Mouse (Mus musculus) heart, embryonic 16.5 days (tissue): Measurements from ENCODE around the gene Cox19. TPM values are rescaled to one million over a fixed set of nuclear protein-coding genes. Genes with fewer than 3 reads are reported as not detected.

ENCODE experiments used
- ATAC-seq: fragments of 200-750 bp; cut with Nextera tagmentation; replicated peaks from 2 replicates; pipeline ENCODE4 v1.8.0; 2017; ENCODE audit warnings: moderate number of reproducible peaks; ENCODE audit not compliant: insufficient read depth, low FRiP score; ENCODE audit errors: extremely low read depth
- H3K27ac ChIP-seq: fragments of 300-500 bp; sonication (generic); 2 replicates; pipeline ENCODE4 v1.5.1; 2014; ENCODE audit warnings: mild to moderate bottlenecking, low read length, control low read depth, moderate library complexity
- H3K27me3 ChIP-seq: fragments of 300-500 bp; sonication (generic); 2 replicates; pipeline ENCODE4 v1.6.1; 2014; ENCODE audit warnings: low read length, mixed read lengths; ENCODE audit not compliant: control insufficient read depth, insufficient read depth
- H3K36me3 ChIP-seq: fragments of 300-500 bp; sonication (generic); 2 replicates; pipeline ENCODE4 v1.6.1; 2014; ENCODE audit not compliant: control insufficient read depth, insufficient read depth
- H3K4me1 ChIP-seq: fragments of 300-500 bp; sonication (generic); 2 replicates; pipeline ENCODE4 v1.6.1; 2014; ENCODE audit warnings: low read length, mixed read lengths; ENCODE audit not compliant: control insufficient read depth, insufficient read depth
- H3K4me2 ChIP-seq: fragments of 300-500 bp; sonication (generic); 2 replicates; pipeline ENCODE4 v1.6.1; 2014; ENCODE audit warnings: low read depth, mild to moderate bottlenecking, control low read depth, low read length
- H3K4me3 ChIP-seq: fragments of 300-500 bp; sonication (generic); 2 replicates; pipeline ENCODE4 v1.5.1; 2014; ENCODE audit warnings: mild to moderate bottlenecking, control low read depth, low read length
- H3K9ac ChIP-seq: fragments of 300-500 bp; sonication (generic); 2 replicates; pipeline ENCODE4 v1.6.1; 2014; ENCODE audit warnings: low read length, control low read depth
- H3K9me3 ChIP-seq: fragments of 300-500 bp; sonication (generic); replicated peaks from 2 replicates; pipeline ENCODE4 v1.6.1; 2016; ENCODE audit warnings: low read length; ENCODE audit not compliant: control insufficient read depth
- WGBS: fragments of 180-500 bp; shearing (Covaris S2); extraction: QIAGEN DNeasy Blood & Tissue Kit; methylation state at CpG from one replicate; pipeline ENCODE4 v1.1.7; 2014; 5-methylcytosine and 5-hydroxymethylcytosine counted together
- polyA plus RNA-seq: library from polyadenylated mRNA; unstranded; fragments of >200 nt; fragmentation: Nextera tagmentation; extraction: Ambion mirVana; gene quantifications from 2 replicates; pipeline ENCODE4 v1.2.1, GENCODE M21; 2015

Gene Cox19
- polyA plus RNA-seq, 1 experiment from 2014 or later = 75.7 TPM

DNA sequence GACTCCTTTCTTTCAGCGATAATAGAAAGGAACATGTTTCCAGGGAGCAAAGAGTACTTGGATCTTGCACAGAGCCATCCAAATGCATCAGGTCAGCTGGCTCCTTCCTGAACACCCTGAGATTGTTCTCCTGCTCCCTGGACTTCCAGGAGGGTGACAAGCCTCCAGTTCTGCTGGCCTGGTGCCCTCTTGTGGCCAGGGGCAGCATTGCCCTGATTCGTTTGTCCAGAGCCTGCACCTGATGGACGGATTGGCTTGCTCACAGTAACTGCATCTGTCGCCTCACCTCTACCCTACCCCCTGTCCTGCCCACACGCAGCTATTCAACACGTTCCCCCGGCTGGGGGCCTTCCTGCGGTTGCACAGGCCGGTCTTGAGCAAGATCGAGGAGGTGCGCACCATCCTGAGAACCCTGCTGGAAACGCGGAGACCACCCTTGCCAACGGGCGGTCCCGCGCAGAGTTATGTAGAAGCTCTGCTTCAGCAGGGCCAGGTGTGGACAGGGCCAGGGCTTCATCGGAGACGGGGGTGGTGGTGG is 4.1 kb upstream of the Cox19 start:
- Histone ChIP-seq H3K9ac (no peak overlapping the region), H3K4me2 (no peak overlapping the region), H3K27ac (no peak overlapping the region), H3K4me1 (peaks cover 10% of the 10 kb centered on the region), H3K9me3 (no peaks in the 10 kb centered on the region), H3K36me3 (no peaks in the 10 kb centered on the region), H3K4me3 (no peak overlapping the region), H3K27me3 (no peaks in the 10 kb centered on the region; the same call in 1 of the 2 replicates)
- WGBS = 32% methylated on average over 19 of the region's 19 CpGs
- no peak for ATAC-seq

DNA sequence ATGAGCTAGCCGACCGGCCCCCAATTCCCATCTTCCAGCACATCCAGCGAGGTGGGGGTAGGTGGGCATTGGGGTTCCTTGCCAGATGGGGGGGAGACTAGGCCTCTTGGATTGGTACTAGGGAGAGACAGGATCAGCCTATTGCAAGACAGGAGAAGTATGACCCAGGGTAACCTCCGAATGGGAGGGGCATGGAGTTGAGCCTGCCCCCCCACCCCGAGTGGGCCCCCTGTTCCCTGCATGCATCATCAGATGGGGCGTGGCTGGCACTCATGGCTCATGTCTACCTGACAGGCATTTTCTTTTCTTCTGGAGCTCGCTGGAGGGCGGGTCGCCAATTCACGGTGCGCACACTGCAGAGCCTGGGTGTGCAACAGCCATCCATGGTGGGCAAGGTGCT is 2.7 kb upstream of the Cox19 start:
- H3K27me3 ChIP-seq = no peaks in the 10 kb centered on the region; the same call in 1 of the 2 replicates
- no peaks in the 10 kb centered on the region for H3K9me3 ChIP-seq
- no peak overlapping the region for H3K4me3 ChIP-seq
- H3K9ac ChIP-seq = no peak overlapping the region
- no peaks in the 10 kb centered on the region for H3K36me3 ChIP-seq
- no peak for ATAC-seq
- H3K27ac ChIP-seq = no peak overlapping the region
- peaks cover 10% of the 10 kb centered on the region for H3K4me1 ChIP-seq
- H3K4me2 ChIP-seq = no peak overlapping the region
- WGBS = 90% methylated on average over 11 of the region's 11 CpGs

DNA sequence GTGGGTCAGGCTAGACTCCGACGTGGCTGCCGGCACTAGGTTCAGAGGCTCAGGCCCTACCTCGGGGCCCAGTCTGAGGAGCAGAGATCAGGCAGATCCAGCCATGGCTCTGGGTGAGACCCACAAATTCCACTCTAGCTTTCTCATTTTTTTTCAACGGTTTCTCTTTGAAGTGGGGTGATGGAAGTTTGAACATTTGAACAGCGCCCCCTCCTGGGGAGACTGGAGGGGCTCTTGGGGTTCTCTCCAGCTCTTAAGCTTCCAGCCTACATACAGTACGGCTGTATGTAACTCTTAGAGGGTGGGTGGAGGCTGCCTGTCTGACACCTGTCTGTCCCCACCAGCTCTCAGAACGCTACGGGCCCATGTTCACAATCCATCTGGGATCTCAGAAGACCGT is 2.3 kb upstream of the Cox19 start:
- H3K27me3 ChIP-seq = no peaks in the 10 kb centered on the region; the same call in 1 of the 2 replicates
- no peak overlapping the region for H3K4me3 ChIP-seq
- 57% methylated on average over 10 of the region's 10 CpGs for WGBS
- H3K9me3 ChIP-seq = no peaks in the 10 kb centered on the region
- H3K4me2 ChIP-seq = no peak overlapping the region
- no peak overlapping the region for H3K27ac ChIP-seq
- H3K9ac ChIP-seq = no peak overlapping the region
- no peaks in the 10 kb centered on the region for H3K36me3 ChIP-seq
- peaks cover 10% of the 10 kb centered on the region for H3K4me1 ChIP-seq
- ATAC-seq = no peak

DNA sequence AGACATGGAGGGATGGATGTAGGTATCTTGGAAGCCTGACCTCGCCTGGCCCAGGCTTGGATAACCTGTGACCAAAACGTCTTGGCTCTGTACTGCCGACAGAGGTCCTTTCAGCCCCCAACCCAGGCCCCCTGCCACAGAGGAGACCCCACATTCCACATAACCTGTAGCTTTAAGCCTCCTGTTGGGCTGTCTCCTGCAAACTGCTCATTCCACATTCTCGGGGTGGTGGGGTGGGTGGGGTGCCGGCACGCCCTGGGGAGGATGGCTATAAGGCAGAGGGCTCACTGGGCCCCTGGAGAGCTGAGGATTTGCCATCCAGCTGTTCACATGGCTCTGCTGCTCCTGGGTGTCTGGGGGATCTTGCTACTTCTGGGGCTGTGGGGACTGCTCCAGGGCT is 1.1 kb upstream of the Cox19 start, which contains the start of gene Cyp2w1:
Gene Cyp2w1 (plus strand): TSS at position 301 of the 400 bp plus-strand sequence.
- Histone ChIP-seq H3K9me3 (no peaks in the 10 kb centered on the region), H3K36me3 (no peaks in the 10 kb centered on the region), H3K27me3 (no peaks in the 10 kb centered on the region; the same call in 1 of the 2 replicates), H3K27ac (peak within 1 kb of the TSS; percentile 25; the same call in 1 of the 2 replicates), H3K4me2 (no peak within 1 kb of the TSS), H3K9ac (peak within 1 kb of the TSS; percentile 23; the same call in 1 of the 2 replicates), H3K4me1 (peaks cover 6% of the 10 kb centered on the region; the same call in 1 of the 2 replicates), H3K4me3 (no peak within 1 kb of the TSS)
- ATAC-seq = no peak
- WGBS = 61% methylated on average over 6 of the region's 6 CpGs

DNA sequence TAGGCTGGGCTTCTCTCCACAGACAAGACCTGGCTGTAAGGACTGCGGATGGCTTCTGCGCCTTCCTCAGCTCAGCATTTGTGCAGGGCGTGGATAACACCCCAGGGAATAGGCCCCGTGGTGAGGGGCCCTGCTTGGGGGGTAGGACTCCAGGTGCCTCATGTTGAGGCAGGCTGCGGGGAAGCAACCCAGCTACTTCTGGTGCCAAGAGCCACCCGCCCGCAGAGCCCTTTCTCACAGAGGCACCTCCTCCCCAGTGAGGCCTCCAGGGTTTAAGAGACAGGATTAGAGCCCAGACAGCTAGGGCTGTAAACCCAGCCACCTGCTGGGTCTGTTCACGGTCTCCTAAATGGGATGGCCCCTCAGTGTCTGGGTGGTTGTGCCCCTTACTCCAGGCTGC is 410 bp upstream of the Cox19 start:
- ATAC-seq = peak; percentile 28; the same call in 1 of the 2 replicates
- WGBS = 32% methylated on average over 8 of the region's 8 CpGs
- H3K4me1 ChIP-seq = peaks cover 6% of the 10 kb centered on the region; the same call in 1 of the 2 replicates
- no peak overlapping the region for H3K4me3 ChIP-seq
- H3K36me3 ChIP-seq = no peaks in the 10 kb centered on the region
- no peaks in the 10 kb centered on the region; the same call in 1 of the 2 replicates for H3K27me3 ChIP-seq
- peak overlapping the region; percentile 25; the same call in 1 of the 2 replicates for H3K27ac ChIP-seq
- peak overlapping the region; percentile 23; the same call in 1 of the 2 replicates for H3K9ac ChIP-seq
- H3K4me2 ChIP-seq = no peak overlapping the region
- H3K9me3 ChIP-seq = no peaks in the 10 kb centered on the region

DNA sequence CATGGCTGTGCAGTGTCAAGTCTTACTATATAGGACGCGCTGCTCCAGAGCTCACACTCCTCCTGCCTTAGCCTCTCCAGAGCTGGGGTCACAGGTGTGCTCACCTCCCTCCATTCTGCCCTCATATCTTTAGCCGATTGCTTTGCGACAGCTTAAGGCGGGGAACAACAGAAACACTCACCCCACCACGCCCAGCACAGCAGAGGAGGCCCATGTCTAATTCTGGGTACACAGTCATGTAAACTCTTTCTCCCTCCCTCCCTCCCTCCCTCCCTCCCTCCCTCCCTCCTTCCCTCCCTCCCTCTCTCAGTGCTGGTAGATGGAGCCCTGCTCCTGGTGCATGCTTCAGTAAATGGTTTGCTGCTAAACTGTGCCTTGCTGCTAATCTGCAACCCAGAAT is 1.5 kb downstream of the Cox19 start:
- H3K27me3 ChIP-seq = no peaks in the 10 kb centered on the region; the same call in 1 of the 2 replicates
- H3K27ac ChIP-seq = no peak overlapping the region
- H3K9me3 ChIP-seq = no peaks in the 10 kb centered on the region
- H3K4me3 ChIP-seq = no peak overlapping the region
- H3K4me2 ChIP-seq = no peak overlapping the region
- no peak for ATAC-seq
- H3K4me1 ChIP-seq = peaks cover 9% of the 10 kb centered on the region
- WGBS = 66% methylated on average over 6 of the region's 6 CpGs
- no peaks in the 10 kb centered on the region for H3K36me3 ChIP-seq
- H3K9ac ChIP-seq = no peak overlapping the region

DNA sequence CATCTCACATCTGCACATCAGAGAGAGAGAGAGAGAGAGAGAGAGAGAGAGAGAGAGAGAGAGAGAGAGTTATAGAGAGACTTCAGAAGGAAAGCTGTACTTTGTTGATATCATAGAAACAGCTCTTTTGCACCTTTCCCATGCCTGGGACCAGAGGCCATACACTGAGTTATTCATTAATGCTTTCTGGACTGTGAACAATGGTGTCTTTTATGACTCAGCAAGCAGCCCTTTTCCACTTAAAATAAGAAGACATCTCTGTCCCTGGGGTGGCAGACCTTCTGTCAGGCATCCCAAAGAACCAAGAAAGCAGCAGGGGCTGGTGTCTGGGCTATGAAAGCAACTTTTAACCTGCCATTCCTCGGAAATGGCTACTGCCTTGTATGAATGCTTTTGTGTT is 4.0 kb downstream of the Cox19 start:
- WGBS = 50% methylated on average over 1 of the region's 1 CpGs
- Histone ChIP-seq H3K27ac (no peak overlapping the region), H3K4me1 (peaks cover 23% of the 10 kb centered on the region), H3K36me3 (peaks cover 5% of the 10 kb centered on the region), H3K9ac (no peak overlapping the region), H3K27me3 (no peaks in the 10 kb centered on the region; the same call in 1 of the 2 replicates), H3K9me3 (no peaks in the 10 kb centered on the region), H3K4me2 (no peak overlapping the region), H3K4me3 (no peak overlapping the region)
- no peak for ATAC-seq

DNA sequence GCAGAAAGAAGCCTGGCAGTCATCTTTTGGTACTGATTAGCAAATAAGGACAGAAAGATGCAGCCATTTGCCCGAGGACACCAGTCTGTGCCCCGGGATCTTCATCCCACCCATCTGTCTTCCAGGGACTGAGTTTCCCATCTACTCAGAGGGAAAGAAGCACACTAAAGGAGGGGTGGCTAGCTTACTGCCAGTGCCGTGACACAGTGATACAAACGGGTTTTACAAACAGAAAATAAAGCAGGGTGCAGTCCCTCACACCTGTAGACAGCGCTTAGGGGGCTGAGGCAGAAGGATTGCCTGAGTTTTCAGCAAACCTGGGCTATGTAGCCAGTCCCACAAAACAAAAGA is 5.9 kb downstream of the Cox19 start:
- peaks cover 18% of the 10 kb centered on the region for H3K4me1 ChIP-seq
- 9% methylated on average over 5 of the region's 5 CpGs for WGBS
- H3K27me3 ChIP-seq = no peaks in the 10 kb centered on the region
- H3K36me3 ChIP-seq = peaks cover 20% of the 10 kb centered on the region
- peak overlapping the region; percentile 52; the same call in 1 of the 2 replicates for H3K27ac ChIP-seq
- H3K9ac ChIP-seq = peak overlapping the region; percentile 62
- H3K4me2 ChIP-seq = peak overlapping the region; percentile 89
- H3K9me3 ChIP-seq = no peaks in the 10 kb centered on the region
- H3K4me3 ChIP-seq = peak overlapping the region; percentile 65
- ATAC-seq = no peak

DNA sequence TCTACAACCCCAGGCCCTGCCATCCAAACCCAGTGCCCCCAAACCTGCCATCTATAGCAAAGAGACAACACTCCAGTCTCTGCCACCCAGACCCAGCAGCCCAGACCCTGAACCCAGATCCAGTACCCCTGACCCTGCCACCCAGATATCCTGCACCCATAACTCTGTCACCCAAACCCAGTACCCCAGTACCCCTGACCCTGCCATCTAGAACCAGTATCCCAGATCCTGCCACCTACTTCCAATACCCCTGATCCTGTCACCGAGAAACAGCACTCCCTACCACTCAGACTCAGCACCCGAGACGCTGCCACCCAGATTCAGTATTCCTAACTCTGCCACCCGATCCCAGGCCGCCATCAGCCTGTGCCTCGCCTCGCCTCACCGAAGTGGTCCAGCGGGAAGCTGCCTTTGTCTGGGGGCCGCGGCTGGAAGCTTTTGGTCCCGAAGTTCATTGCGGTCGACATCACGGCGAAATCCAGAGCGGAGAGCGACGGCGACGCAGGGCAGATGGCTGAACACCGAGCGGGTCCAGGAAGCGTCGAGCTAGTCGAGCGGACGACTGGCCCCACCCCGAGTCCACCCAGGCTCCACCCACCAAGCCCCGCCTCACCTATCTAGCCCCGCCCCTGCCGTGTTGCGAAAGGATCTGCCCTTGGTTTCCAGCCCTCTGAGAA is 6.4 kb downstream of the Cox19 start:
- Histone ChIP-seq H3K4me1 (peaks cover 20% of the 10 kb centered on the region), H3K27ac (peak overlapping the region; percentile 62), H3K9ac (peak overlapping the region; percentile 82), H3K9me3 (no peaks in the 10 kb centered on the region), H3K36me3 (peaks cover 21% of the 10 kb centered on the region), H3K4me3 (peak overlapping the region; percentile 65), H3K4me2 (peak overlapping the region; percentile 89), H3K27me3 (no peaks in the 10 kb centered on the region)
- peak; percentile 91 for ATAC-seq
- under 1% methylated on average over 33 of the region's 33 CpGs for WGBS
